Mouse (Mus musculus): ENCODE results near the gene Snn.

Gene Snn

DNA sequence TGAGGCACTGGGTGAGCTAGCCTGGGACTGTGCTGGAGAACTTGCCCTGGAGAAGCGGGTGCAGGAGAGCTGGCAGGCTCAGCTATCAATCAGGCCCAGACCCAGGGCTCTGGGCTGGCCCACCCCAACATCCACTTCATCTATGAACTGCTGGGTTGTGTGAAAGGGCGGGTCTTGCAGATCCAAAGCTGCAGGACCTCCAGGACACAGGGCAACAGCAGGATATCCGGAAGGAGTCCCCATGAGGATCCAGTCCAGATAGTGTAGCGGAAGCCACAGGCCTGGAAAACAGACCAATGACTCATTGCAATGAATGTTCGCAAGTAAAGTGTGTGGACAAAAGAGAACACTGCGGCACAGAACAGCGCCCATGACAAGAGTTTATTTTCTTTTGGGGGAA, 14.3 kb upstream of the Snn start:
- intact Hi-C loops (cut with DNase I): no loop called here

DNA sequence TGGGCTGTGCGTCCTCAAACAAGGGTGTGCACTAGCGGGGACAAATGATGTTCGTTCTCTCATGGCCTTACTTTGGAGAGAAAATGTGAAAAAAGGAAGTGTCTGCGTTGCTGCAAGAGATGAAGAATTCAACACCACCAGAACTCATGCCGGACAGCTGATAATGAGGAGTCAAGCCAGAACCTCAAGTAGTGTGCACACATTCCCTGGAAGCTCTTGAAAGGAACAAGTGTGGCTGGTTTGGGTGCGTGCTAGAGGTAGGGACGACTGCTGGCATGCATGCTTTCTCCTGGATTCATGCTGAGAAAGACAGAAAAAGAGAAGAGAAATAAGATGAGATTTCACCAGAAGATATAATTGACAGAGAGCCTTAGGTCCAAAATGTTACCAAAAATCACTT, 13.6 kb upstream of the Snn start:
- intact Hi-C loops (cut with DNase I): no loop called here

DNA sequence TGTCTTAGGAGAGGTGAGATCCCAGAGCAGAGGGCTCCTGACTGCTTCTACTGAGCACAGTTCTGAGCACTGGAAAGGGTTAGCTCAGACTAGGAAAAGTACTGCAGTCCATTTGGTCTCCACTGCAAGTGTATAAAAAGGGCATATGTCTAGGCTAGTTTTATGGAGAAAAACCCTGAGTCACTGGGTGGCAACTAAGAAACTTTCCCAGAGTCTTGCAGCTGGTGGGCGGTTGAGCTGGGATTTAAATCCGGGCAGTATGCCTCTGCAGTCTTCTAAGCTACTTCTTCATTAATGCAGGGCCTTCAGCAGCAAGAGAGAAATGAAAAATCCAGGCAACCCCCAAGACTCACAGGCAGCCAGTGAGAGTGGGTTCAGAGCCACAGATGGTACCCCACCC, 10.5 kb upstream of the Snn start:
- intact Hi-C loops (cut with DNase I): no loop called here

DNA sequence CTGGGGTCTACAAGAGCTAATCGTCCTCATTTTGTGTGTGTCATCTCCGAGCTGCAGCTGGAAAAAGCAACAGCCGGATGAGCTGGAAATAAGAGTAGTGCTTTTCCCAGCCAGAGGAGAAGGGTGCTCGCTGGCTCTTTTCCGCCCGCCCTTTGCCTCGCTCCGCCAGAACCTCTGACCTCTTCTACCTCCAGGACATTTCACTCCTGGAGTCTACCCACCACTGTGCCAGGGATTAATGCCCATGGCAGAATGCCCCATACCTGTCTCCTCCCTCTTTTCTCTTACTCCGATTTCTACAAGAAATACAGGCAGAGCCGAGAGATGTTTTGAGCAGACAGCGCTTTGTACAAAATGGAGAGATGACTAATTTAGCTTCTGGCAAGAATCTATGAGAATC, 9.6 kb upstream of the Snn start:
- intact Hi-C loops (cut with DNase I): no loop called here

DNA sequence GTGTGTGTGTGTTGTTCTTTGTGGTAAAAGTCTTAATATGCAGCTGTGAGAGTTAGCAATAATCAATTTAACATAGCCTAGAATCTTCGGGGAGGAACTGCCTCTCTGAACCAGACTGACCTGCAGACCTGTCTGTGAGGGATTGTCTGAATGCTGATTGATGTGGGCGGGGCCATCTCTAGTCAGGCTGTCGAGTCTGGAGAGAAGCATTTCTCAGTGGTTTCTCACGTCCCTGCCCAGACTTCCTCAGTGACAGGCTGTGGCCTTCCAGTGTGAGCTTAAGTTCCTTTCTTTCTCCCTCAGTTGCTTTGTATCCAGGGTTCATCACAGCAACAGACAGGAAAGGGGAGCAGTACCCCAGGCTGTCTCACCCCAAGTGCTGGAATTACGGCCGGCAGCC, 6.3 kb upstream of the Snn start:
- intact Hi-C loops (cut with DNase I): no loop called here

DNA sequence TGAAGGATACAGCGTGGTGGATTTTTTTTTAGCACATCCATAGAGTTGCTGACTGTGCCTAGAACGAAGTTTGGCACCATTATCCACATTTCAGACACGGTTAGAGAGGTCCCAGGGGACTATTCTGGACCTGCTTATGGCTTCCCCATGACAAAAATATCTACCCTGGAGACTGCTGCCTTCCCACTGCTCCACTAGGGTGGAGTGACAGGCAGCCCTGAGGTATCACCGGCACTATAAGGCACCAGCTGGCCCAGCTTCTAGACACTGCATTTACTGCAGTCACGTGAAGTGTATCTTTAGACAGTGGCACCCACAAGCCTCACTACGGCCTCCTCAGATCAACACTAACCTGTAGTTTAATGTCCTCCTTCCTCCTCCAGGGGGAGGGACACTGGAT, 5.9 kb upstream of the Snn start:
- intact Hi-C loops (cut with DNase I): no loop called here

DNA sequence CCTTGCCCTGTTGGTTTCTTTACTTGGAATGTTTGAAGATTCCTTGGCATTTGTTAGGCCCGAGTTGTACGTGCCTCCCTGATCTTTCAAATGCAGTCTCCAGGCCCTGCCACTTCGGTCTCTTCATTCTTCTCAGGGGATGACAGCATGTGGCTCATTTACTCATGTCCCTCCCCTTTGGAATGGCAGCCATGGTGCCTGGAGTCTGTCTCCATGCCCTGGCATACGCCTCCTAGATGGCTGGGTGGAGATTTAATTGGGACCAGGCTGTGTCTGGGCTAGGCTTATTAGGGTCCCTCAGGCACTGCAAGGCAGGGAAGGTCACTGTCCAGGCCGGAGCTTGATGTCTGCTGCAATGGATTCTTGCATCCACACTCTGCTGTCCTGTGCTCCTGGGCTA, 4.8 kb upstream of the Snn start:
- intact Hi-C loops (cut with DNase I): no loop called here

DNA sequence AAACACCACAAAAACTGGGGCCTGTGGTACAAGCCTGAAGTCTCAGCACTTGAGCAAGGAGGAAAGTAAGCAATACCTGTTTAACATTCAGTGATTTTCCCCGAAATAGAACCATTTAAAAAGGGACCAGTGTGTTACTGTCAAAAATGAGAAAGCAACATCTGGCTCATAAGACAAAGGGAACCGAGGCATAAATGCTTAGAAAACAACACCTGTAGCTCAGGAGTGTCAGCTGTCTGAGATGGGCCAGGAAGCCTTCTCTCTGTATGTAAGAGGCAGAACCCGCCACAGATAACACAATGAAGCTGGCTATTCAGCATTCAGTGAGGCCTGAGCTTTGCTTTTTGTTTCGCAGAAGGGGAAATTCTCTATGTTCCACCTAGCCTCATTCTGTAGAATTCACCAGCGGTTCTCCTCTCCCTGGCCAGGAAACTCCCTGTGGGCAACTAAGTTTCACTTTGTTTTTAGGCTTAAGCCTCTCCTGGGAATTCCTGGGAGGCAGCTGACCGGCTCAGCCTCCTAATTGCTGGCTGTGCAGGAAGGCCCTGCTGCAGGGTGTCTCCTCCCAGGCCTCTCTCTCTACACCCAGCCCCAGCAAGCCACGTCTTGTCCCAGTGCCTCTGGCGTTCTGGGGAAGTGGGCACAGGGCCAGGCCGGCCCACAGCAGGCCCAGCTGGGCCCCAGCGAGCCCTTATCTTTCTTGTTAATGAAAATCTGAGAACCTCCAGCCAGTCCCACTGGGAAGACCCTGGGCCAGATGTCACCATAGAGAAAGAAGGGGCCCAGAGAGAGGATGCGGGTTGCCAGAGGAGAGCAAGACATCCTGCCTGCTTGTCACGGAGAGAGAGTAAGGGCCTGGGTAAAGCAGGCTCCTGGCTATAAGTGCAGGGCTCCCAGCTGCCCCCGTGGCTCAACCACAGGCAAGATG, 2.3 kb downstream of the Snn start:
- intact Hi-C loops (cut with DNase I): no loop called here

DNA sequence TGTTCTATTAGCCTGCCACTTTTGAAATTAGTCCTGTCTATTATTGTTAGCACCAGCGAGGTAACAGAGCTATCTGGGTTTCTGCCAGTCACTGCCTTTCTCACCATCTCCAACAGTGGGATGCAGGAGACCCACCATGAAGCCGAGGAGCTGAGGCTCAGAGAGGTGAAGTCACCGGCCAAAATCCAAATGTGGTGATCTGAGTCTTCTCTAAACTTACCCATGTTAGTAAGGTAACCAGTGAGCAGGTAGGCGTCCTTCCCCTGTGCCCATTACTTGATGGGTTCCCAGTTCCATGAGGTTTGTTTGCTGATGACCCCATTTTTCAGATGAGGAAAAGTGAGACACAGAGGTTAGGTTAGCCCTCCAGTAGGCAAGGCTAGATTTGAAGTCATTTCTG, 3.6 kb downstream of the Snn start:
- intact Hi-C loops (cut with DNase I): no loop called here

DNA sequence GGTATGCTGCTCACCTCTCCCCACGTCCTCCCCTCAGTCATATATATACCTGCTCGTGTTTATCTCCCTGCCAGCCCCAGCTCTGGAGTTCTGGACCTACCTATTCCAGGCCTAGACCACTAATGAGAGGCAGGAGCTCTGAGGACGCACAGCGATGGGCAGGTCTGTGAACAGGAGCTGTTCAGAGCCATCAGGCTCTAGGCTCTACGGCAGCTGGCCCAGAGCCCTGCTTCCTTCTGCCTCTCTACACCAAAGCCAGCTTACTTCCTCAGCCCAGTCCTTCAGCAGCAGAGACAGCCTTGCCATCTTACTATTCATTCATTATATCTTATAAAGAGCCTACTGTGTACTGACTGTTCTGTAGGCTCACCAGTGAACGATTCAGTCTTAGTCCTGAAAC, 4.0 kb downstream of the Snn start:
- intact Hi-C loops (cut with DNase I): no loop called here

DNA sequence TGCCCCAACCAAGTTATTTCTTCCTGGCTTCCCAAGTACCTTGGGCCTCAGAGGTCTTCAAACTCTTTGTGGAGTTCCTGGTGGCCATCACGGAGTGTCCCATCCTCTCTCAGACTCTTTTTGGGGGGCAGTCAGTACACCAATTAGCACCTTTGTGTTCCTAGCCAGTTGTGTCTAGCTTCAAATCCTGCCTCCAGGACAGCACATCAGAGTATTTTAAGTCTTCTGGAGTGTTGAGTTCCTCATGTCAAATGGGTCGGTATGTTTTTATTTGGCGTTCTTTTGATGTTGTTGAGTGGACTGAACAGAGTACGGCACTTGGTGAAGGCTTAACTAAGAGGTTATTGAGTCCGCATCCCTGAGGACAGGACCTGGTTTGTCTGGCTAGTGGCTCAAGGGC, 4.7 kb downstream of the Snn start:
- intact Hi-C loops (cut with DNase I): no loop called here

DNA sequence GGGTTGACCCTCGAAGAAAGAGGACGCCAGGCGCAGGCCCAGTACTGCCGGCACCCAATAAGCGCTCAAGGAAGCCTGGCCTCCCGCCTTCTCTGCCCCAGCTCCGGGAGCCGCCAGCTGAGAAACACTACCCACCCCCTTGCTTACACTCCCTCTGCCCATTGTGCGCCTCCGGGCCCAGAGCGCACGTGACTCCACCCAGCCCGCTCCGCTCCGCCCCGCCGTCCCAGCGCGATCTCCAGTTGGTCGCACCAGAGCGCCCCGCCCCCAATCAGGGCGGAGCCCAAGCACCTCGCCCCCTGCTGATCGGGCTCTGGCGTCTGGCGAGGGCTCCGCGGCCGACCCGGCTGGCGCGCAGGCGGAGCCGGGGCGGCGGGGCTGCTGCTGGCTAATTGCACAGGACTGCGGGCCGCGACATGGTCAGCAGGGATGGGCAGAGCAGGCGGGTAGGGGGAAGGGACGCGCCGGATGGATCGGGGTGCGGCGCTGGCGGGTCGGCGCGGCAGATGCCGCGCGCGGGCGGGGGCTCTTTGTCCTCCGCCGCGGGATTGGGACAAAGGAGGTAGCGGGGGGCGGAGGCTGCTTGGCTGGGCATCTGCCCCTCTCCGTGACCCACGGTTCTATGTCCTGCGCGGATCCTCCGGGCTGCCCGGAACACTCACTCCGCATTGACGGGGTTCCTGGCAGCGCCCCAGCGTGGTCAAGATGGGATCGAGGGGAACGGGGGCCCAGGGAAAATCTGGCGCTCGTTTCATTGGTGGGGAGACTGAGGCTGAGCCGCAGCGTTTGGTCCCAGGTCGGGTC, 5.5 kb downstream of the Snn start, which contains the start of gene Litaf:
TSS of gene Litaf (minus strand) at position 129 of the 804 bp plus-strand sequence.
- intact Hi-C loops (cut with DNase I): no loop called here

DNA sequence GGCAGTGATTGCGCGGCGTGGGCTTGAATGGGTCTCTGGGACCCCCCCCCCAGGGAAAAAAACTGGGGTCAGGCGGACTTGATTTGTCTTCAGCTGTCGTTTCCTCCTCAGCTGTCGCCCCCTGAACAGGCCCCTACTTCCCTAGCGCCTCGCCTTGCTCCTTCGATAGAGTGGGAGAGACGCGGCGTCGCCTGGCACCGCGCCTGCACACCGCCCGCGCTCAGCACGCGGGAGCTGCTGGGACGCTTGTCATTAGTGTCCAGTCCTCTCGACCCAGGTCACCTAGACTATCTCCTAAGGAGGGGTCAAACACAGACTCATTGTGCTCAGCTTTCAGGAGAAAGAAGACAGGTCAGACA, 6.1 kb downstream of the Snn start:
- intact Hi-C loops (cut with DNase I): no loop called here

DNA sequence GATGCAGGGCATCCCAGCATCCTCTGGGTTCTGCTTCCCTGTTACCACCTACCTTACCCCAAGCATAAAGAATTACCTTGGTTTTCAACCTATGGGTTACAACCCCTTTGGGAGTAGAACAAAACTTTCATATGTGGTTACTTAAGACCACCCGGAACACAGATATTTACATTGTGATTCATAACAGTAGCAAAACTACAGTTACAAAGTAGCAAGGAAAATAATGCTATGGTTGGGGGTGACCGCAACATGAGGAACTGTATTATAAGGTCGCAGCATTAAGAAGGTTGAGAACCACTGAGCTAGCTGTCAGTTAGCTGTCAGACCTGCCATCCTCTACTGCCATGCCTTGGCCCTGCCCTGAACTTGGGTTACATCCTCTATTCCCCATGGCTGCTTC, 7.9 kb downstream of the Snn start:
- intact Hi-C loops (cut with DNase I): no loop called here

DNA sequence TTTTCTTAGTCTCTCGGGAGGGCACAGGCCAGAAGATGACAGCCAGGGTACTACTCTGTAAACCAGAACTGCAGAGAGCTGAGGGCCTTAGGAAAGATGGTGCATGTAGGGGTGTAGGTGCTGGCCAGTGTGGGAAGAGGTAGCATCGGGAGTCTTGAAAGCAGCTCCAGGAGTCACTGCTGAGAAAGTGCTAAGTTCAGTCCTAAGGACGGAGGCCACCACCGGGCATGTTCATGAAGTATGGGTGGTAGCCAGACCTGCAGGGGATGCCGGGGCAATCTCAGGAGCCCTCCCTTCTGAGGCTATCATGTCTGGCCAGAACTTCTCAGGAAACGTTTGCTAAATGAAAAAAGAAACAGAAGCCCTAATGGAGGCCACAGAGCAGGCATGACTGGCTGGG, 8.5 kb downstream of the Snn start:
- intact Hi-C loops (cut with DNase I): no loop called here

DNA sequence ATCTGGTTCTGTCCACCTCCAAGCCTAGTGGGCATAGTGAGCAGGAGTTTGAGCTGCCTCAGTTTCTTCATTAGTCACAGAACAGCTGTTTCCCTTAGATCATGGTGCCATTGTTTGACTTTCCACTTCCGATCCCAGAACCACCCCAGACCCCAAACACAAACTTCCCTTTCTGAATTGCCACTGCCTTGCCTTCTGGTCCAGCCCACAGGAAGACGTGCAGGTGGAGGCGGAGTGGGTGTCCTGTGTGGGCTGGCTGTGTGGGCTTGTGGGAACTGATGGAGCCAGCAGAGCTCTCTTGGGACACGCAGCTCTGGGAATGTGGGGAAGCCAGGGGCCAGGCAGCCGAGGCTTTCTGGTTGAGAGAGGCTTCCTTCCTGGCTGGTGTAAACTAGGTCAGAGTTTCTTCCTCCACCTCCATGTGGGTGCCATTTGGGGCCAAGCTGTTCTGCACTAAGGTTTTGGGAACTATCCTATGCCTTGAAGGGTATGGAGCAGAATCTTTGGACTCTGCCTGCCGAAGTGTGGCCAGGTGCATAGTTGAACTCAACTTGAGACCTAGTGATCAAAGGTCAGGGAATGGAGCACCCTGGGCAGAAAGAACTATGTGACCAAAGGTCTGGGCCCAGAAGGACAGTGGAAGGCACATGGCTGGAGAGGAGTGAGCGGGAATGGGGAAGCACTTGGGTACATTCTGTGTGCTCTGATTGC, 9.1 kb downstream of the Snn start:
- intact Hi-C loops (cut with DNase I): no loop called here

DNA sequence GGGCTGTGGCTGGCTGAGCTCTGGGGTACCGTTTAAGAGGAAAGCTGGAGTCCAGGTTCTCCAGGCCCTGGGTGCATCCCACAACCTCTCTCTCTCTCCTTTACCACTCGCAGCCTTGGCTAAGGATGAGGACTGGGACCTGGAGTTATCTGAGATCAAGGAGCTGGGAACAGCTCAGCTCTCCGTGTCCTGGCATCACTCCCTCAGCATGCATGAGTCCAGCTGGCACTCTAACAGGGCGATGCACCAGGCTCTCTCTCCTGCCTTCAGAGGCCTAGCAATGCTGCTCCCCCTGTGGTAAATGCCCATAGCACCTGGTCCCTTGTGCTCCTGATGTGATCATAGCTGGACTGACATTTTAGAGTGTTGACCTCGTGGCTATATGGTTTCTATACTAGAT, 10.4 kb downstream of the Snn start:
- intact Hi-C loops (cut with DNase I): no loop called here

DNA sequence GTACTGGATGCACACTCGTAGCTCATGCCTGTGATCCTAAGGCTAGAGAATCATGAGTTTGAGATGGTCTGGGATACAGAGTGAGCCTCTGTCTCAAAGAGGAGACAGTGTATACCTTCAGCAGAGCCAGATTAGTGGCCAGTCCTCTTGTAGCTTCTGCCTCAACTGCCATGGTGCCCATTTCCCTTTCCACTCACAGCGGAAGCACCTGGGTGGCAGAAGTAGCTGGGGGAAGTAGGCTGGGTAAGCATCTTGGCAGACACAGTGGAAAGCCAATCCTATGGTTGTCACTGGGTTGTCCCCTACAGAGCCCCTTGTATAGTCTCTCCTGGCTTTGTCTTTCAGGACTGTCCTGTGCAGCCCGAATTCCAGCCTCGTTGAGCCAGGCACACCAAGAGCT, 11.1 kb downstream of the Snn start:
- intact Hi-C loops (cut with DNase I): no loop called here

DNA sequence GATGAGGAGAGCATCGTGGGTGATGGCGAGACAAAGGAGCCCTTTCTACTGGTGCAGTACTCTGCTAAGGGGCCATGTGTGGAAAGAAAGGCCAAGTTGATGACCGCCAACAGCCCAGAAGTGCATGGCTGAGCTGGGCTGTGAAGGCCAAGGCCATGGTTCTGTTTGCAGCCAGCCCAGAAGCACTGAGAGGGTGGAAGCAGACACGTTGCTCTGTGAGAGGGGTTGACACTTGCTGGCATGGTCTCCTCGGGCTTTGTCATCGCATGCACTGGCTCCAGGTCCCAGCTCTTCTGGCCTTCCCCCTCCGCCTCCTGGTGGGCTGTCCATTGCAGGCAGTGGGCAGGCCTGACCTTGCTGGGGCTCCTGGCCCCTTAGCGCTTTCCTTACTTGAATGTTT, 11.7 kb downstream of the Snn start:
- intact Hi-C loops (cut with DNase I): no loop called here

DNA sequence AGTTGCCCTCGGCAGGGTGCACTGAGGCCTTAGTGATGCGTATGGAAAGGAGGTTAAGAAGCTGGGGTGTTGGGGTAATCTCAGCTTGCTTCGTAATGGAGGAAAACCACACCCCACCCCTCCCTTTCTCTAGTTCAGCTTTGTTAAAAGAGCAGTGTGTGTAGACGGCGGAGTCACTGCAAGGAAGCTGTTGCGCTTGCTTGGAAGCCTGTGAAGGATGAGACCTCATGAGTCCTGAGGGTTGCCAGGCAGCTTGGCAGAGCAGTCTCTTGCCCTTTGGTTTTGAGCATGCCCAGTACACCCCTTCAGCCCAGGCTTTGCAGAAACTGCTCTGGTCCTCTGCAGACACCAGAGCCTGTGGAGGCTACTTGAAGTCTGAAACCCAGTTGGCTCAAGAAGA, 12.3 kb downstream of the Snn start:
- intact Hi-C loops (cut with DNase I): no loop called here

DNA sequence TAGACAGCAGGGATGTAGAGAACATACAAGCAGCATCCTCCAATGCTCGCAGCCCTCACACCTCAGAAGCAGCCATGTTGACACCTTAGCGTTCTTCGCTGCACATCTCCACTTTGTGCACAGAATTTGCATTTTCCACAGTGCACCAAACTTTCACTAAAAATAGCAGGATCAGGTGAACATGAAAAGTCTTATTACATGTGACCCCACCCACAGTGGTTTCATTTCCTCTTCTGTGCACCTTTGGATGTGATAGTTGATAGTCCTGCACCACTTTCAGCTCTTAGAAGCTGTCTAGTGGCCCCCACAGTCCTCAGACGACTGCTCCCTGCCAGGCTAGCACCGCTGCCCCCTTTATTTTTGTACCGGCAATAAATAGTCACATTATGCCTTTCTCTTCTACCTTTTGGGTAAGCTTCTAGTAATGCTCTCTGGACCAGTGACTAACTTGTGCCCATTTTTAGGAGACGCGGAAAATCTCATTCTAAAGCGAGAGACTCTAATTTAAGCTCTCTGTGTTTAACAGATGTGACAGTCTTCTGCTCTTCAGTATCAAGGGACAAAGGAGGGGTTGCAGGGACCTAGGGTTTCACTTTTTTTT, 17.0 kb downstream of the Snn start:
- intact Hi-C loops (cut with DNase I): no loop called here

Measured in adrenal gland (tissue).